Mouse (Mus musculus) CD4-positive, CD25-positive, alpha-beta regulatory T cell, adult 4 months (primary cell): ENCODE data around the gene Nhlrc2. TPM values are rescaled to one million over a fixed set of nuclear protein-coding genes. Genes with fewer than 3 reads are reported as not detected.

Source experiments
- ATAC-seq: one replicate; pipeline ENCODE4 v1.8.0; 2017
- polyA plus RNA-seq, 2 experiments: library from polyadenylated mRNA; unstranded; fragments of 100-300 nt; shearing (Covaris generic); gene quantifications; one replicate each; pipeline ENCODE4 v1.2.1; 2017

The Nhlrc2 gene
- polyA plus RNA-seq, 2 experiments from 2014 or later, result 6.8 to 7.8 TPM

DNA sequence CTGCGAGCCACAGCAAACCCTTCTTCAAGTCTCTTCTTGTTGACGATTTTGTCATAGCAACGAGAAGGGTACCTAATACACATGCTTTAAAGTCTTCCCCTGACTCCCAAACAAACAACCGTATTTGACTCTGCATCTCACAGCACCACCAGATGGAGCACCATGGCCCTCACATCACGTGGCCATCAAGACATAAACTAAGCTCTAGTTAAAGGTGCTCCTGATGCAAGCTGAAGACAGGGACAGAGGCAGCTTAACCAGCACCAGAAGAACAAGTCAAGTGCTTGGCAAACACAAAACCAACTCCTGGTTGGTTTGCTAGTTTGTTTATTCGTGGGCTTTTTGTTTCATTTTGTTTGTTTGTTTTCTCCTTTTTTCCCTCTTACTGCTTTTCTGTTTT, 17.3 kb downstream of the Nhlrc2 start:
- no peak for ATAC-seq

- ATAC-seq, result no peak
These were observed 18.0 kb downstream of the Nhlrc2 start for GRCm38 (mm10) chr19:56566041-56566440.

DNA sequence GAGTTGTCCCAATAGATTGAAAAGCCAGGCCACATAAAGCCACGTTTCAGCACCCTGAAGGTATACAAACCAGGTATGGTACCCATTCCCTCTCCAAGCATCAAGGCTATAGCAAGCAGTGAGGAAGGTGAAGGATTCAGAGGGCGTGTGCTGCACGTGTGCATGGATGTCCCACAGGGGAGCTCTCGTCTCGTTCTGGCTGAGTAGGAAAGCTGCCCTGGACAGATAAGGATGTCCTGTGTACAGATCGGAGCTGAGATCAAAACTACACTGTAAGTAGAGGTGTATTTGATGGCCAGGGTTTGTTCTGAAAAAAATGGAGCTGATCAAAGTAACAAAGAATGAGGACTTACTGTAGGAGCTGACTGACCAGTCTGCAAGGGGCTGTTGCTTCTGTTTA, 18.9 kb downstream of the Nhlrc2 start:
- no peak for ATAC-seq

GRCm38 (mm10) chr19:56570781-56571180, 22.7 kb downstream of the Nhlrc2 start:
- ATAC-seq, result no peak

DNA sequence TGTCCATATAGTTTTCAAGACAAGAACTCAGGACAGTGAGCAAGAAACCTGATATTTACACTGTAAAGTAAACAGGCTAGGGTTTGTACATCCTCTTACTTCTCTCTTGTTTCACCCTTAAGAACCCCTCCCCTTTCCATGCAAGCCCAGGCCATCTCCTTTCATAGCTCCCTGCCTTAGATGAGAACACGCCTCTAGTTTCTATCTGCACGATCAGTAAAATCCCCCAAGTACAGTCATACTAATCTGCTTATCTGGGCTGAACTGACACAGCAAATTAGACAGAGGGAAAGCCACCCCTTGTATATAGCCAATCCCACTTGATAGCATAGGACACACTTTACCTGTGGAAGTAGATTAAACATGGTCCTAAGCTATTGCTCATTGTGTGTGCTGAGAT, 23.2 kb downstream of the Nhlrc2 start:
- ATAC-seq, result no peak

GRCm38 (mm10) chr19:56571913-56572312, 23.9 kb downstream of the Nhlrc2 start:
- ATAC-seq, result no peak

- no peak for ATAC-seq
These were observed 25.1 kb downstream of the Nhlrc2 start for GRCm38 (mm10) chr19:56573184-56573583.

DNA sequence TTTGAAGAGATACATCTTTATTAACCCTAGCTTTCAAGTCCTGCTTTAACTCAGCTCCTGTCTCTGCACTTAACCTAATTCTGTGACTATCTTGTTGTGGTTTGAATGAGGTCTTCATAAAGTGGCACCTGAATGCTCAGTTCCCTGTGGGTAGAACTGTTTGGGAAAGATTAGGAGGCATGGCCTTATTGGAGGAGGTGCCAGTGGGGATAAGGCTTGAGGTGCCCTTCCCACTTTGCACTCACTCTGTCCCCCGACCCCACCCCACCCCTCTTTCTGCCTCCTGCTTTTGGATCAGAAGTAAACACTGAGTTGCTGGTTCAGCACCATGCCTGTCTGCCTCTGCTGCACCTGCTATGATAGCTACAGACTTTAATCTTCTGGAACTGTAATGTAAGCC, 29.7 kb downstream of the Nhlrc2 start:
- ATAC-seq, result no peak

- ATAC-seq, result no peak
These were observed 33.9 kb downstream of the Nhlrc2 start for GRCm38 (mm10) chr19:56581981-56582380.

DNA sequence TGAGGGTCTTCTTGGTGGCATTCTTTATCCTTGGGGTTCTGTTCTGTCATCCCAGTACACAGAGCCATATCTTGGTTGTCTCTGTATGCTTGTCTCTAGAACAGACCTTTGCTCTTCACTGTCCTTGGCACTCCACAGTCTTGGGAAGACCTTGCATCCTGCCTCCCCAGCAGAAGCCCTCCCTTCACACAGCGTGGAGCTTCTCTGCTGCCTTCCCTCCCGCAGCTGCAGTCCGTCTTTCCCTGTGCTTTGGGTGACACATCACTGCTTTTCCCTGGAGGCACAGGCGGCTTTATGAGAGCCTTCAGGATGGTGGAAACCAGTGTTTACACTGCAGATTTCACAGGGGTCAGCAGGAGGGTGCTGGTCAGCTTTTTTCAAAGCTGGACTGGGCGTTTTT, 35.7 kb downstream of the Nhlrc2 start:
- no peak for ATAC-seq

GRCm38 (mm10) chr19:56584288-56584687, 36.2 kb downstream of the Nhlrc2 start:
- ATAC-seq, result no peak

GRCm38 (mm10) chr19:56586320-56586719, 38.3 kb downstream of the Nhlrc2 start:
- no peak for ATAC-seq

- no peak for ATAC-seq
These were observed 40.2 kb downstream of the Nhlrc2 start for GRCm38 (mm10) chr19:56588205-56588626.

GRCm38 (mm10) chr19:56589008-56589407, 40.9 kb downstream of the Nhlrc2 start:
- no peak for ATAC-seq

GRCm38 (mm10) chr19:56589455-56589854, 41.4 kb downstream of the Nhlrc2 start:
- ATAC-seq, result no peak

DNA sequence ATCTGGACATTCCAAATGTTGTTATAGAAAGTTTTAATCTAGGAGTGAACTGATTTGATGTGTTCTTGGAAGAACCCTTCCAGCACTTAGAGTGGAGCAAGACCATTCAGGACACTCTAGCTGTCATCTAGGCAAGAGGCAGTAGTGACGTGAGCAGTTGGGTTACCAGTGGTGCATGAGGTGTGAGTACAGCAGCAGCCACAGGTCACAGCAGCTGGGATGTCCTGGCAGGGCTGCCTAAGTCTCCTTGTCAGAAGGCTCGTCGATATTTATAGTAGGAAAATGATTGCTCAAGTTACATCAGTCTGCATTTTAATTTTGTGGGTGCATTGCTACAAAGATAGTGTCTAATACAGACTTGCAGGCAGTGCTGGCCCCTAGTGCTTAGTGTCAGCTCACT, 42.2 kb downstream of the Nhlrc2 start:
- no peak for ATAC-seq

DNA sequence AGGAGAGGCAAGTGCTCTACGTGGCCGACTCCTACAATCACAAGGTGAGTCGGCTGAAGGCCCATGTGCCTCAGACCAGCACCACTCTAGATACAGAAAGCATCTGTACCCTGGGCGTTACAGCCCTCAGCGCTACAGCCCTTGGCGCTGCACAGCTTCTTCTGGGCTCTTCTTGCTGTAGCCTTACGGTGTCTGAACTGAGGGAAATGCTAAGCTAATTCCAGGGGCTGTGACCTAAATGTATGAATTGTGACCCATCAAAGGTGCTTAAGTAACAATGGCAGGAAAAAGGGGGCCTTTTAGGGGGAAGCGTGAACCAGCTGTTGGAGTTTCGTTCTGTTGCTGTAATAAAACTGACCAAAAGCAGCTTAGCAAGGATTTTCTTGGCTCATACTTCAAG, 44.4 kb downstream of the Nhlrc2 start:
- no peak for ATAC-seq

DNA sequence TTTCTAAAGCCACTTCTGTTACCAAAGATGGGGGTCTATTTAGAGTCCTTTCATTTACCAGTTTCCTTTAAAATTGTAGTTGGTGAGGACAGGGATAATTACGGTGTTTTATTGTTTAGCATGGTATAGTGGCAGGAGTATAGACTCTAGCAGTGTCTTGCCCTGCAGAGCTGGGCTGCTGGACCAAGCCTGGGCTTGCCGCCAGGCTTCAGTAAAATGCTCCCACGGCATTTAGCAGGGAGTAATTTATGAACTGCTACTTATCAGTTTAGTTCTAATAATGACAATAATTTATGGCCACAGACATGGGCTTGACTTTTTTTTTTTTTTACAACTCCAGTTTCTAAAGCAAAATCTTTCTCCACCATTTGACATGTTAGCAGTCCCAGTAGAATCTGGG, 51.9 kb downstream of the Nhlrc2 start:
- ATAC-seq, result no peak

DNA sequence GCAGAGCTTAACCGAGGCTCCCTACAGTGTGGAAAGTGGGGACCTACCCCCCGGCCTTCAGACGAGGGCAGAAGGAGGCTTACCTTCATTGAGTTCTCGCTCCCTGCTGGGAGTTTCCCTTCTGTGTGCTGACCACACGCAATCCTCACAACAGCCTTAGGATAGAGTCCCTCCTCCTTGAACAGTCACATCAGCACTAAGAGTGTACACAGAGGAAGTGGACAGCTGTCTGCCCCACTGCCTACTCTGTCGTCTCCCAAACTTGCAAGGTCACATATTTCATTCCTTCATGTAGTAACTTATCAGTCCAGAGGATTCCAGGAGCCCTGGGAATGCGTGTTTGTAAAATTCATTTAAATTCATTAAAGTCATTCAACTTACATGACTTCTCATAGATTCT, 52.7 kb downstream of the Nhlrc2 start:
- ATAC-seq, result no peak

DNA sequence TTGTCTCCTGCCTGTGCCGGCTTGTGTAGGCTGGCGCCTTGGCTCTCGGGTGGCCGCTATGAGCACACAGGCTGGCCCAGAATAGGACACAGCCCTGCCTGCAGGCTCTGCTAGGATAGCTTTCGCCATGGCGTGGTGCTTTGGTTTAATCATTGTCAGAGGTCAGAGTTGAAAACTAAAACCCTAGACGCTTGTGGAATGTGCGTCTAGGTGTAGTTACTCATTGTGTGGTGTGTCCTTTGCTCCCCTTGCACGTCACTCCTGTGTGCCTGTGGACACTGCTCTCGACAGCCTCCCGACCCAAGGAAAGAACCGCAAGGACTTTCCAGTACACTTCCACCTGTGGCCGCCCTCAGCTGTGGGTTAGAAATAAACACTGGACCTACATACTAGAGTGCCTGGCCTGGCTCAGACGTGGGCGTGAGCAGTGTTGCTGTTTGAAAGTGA, 53.9 kb downstream of the Nhlrc2 start:
- ATAC-seq, result no peak

DNA sequence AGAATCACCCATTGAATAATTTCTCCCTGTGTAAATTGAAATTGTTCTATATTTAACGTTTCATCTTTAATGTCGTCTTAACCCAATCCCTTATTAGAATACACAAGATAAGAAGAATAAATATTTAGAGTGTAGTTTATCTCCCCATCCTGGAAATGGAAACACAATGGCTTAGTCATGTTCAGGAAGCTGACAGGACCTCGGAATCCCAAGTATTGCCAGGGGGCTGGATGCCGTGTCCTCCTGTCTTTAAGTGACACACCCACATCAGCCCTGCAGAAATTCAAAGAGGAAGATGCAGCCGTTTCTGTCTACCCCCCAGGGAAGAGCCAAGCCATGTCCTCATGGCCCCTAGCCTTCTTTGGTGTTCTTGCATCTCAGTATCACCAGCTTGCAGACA, 60.9 kb downstream of the Nhlrc2 start:
- ATAC-seq, result no peak

DNA sequence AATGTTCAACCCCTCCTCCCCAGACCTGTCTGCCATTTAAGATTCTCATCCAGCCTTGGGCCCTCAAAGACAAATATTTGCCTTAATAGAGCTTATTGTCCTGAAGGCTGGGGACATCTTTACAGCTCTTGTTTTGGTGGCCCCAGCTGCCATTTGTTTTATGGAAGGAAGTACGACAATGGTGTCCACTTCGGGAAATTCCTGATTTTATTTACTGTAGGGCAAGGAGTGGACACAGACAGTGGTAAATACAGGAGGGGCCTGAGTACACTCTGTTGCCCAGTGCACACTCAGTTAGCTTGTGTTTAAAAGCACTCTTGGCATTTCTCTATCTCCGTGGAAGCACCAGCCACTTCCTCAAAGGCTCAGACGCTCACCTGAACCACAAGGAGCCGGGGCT, 66.1 kb downstream of the Nhlrc2 start:
- no peak for ATAC-seq

GRCm38 (mm10) chr19:56618845-56619244, 70.8 kb downstream of the Nhlrc2 start:
- ATAC-seq, result no peak

DNA sequence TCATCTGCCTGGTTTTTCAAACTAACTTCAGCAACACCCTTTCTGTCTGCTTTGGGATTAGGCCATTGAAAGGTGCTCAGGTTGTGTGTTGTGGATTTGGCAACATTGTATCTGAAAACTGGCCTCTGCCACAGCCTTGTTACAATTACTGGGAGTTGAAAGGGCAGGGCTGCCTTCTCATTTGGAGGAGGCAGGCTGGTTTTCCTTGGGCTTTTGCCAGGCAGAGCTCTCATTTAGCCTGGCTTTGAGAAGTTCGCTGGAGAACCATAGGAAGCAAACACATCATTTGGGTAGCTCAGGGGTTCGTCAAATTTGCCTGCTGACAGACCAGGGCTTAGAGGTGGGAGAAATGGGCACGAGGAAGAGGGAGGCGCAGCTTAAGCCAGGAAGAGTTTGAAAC, 71.5 kb downstream of the Nhlrc2 start:
- no peak for ATAC-seq

DNA sequence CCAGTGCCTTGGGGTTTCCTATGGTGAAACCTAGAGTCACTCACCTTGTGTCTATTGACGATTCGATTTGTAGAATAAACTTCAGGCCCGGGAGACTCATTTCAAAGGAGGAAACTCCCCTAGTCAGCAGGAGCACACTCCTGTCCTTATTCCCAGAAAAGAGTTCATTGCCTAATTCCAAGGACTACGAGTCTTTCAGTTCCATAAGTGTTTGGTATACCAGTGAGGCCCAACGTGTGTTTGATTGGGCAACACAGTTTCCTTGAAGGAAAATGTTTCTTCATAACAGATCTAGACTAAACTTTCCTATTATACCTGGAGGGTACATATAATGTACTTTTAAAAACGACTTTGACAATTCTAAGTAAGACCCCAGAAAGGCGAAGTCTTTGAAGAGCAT, 73.8 kb downstream of the Nhlrc2 start:
- ATAC-seq, result no peak
